Mouse (Mus musculus): ENCODE results near the gene Usp20. TPM values are rescaled to one million over a fixed set of nuclear protein-coding genes. Genes with fewer than 3 reads are reported as not detected.

Gene Usp20
- total and polyA plus RNA-seq, 2 experiments from 2014 or later, result 32.5 to 36.6 TPM

- ATAC-seq (ENCODE audit: low FRiP score), result no peak
- 73% methylated on average over 11 of the region's 11 CpGs for WGBS
- H3K9me3 ChIP-seq (ENCODE audit: low read length), result no peaks in the 10 kb centered on the region
- no peak overlapping the region for H3K4me3 ChIP-seq (ENCODE audit: low read depth, low read length)
- H3K4me2 ChIP-seq (ENCODE audit: low read depth, low read length, poor library complexity, severe bottlenecking), result no peak overlapping the region
- no peak for TF ChIP-seq CTCF (IDR thresholded peaks at IDR 0.05)
- H3K36me3 ChIP-seq (ENCODE audit: insufficient read depth, low read length), result peaks cover 10% of the 10 kb centered on the region; the same call in 1 of the 2 replicates
- H3K27ac ChIP-seq (ENCODE audit: low read depth, low read length), result no peak overlapping the region
- no peaks in the 10 kb centered on the region for H3K27me3 ChIP-seq (ENCODE audit: insufficient read depth, low read length)
- H3K9ac ChIP-seq (replicated peaks; ENCODE audit: low read length, poor library complexity, severe bottlenecking), result no peak overlapping the region
- no peak for DNase-seq (ENCODE audit: low spot score)
- no peaks in the 10 kb centered on the region for H3K4me1 ChIP-seq (ENCODE audit: insufficient read depth, low read length)
Measured at GRCm38 (mm10) chr2:30995432-30995996, 13.4 kb downstream of the Usp20 start.

GRCm38 (mm10) chr2:30998443-30999260 is 16.6 kb downstream of the Usp20 start:
- H3K9ac ChIP-seq (replicated peaks; ENCODE audit: low read length, poor library complexity, severe bottlenecking), result no peak overlapping the region
- H3K9me3 ChIP-seq (ENCODE audit: low read length), result no peaks in the 10 kb centered on the region
- 73% methylated on average over 7 of the region's 8 CpGs for WGBS
- no peak for TF ChIP-seq CTCF (IDR thresholded peaks at IDR 0.05)
- H3K4me3 ChIP-seq (ENCODE audit: low read depth, low read length), result no peak overlapping the region
- DNase-seq (ENCODE audit: low spot score), result no peak
- ATAC-seq (ENCODE audit: low FRiP score), result no peak
- peaks cover 28% of the 10 kb centered on the region for H3K36me3 ChIP-seq (ENCODE audit: insufficient read depth, low read length)
- no peak overlapping the region for H3K27ac ChIP-seq (ENCODE audit: low read depth, low read length)
- no peak overlapping the region for H3K4me2 ChIP-seq (ENCODE audit: low read depth, low read length, poor library complexity, severe bottlenecking)
- no peaks in the 10 kb centered on the region for H3K27me3 ChIP-seq (ENCODE audit: insufficient read depth, low read length)
- H3K4me1 ChIP-seq (ENCODE audit: insufficient read depth, low read length), result no peaks in the 10 kb centered on the region

GRCm38 (mm10) chr2:31002857-31003256 is 20.8 kb downstream of the Usp20 start:
- Histone ChIP-seq H3K27me3 (ENCODE audit: insufficient read depth, low read length) (no peaks in the 10 kb centered on the region), H3K36me3 (ENCODE audit: insufficient read depth, low read length) (peaks cover 56% of the 10 kb centered on the region), H3K9me3 (ENCODE audit: low read length) (no peaks in the 10 kb centered on the region), H3K4me1 (ENCODE audit: insufficient read depth, low read length) (no peaks in the 10 kb centered on the region), H3K9ac (replicated peaks; ENCODE audit: low read length, poor library complexity, severe bottlenecking) (no peak overlapping the region), H3K27ac (ENCODE audit: low read depth, low read length) (no peak overlapping the region), H3K4me3 (ENCODE audit: low read depth, low read length) (no peak overlapping the region), H3K4me2 (ENCODE audit: low read depth, low read length, poor library complexity, severe bottlenecking) (no peak overlapping the region)
- no peak for DNase-seq (ENCODE audit: low spot score)
- ATAC-seq (ENCODE audit: low FRiP score), result no peak
- TF ChIP-seq CTCF (IDR thresholded peaks at IDR 0.05), result no peak
- WGBS, result 94% methylated on average over 10 of the region's 10 CpGs

GRCm38 (mm10) chr2:31005453-31005852 is 23.4 kb downstream of the Usp20 start:
- DNase-seq (ENCODE audit: low spot score) (no peak), ATAC-seq (ENCODE audit: low FRiP score) (no peak)
- no peak overlapping the region for H3K27ac ChIP-seq (ENCODE audit: low read depth, low read length)
- no peak overlapping the region for H3K4me3 ChIP-seq (ENCODE audit: low read depth, low read length)
- peaks cover 64% of the 10 kb centered on the region for H3K36me3 ChIP-seq (ENCODE audit: insufficient read depth, low read length)
- 91% methylated on average over 2 of the region's 2 CpGs for WGBS
- H3K4me1 ChIP-seq (ENCODE audit: insufficient read depth, low read length), result no peaks in the 10 kb centered on the region
- no peaks in the 10 kb centered on the region for H3K27me3 ChIP-seq (ENCODE audit: insufficient read depth, low read length)
- no peak overlapping the region for H3K9ac ChIP-seq (replicated peaks; ENCODE audit: low read length, poor library complexity, severe bottlenecking)
- no peaks in the 10 kb centered on the region for H3K9me3 ChIP-seq (ENCODE audit: low read length)
- no peak for TF ChIP-seq CTCF (IDR thresholded peaks at IDR 0.05)
- no peak overlapping the region for H3K4me2 ChIP-seq (ENCODE audit: low read depth, low read length, poor library complexity, severe bottlenecking)

GRCm38 (mm10) chr2:31006434-31006833 is 24.4 kb downstream of the Usp20 start:
- TF ChIP-seq CTCF (IDR thresholded peaks at IDR 0.05), result no peak
- Histone ChIP-seq H3K9ac (replicated peaks; ENCODE audit: low read length, poor library complexity, severe bottlenecking) (no peak overlapping the region), H3K27ac (ENCODE audit: low read depth, low read length) (no peak overlapping the region), H3K27me3 (ENCODE audit: insufficient read depth, low read length) (no peaks in the 10 kb centered on the region), H3K4me2 (ENCODE audit: low read depth, low read length, poor library complexity, severe bottlenecking) (no peak overlapping the region), H3K4me1 (ENCODE audit: insufficient read depth, low read length) (no peaks in the 10 kb centered on the region), H3K36me3 (ENCODE audit: insufficient read depth, low read length) (peaks cover 73% of the 10 kb centered on the region), H3K9me3 (ENCODE audit: low read length) (no peaks in the 10 kb centered on the region), H3K4me3 (ENCODE audit: low read depth, low read length) (no peak overlapping the region)
- ATAC-seq (ENCODE audit: low FRiP score) (no peak), DNase-seq (ENCODE audit: low spot score) (no peak)
- WGBS, result 91% methylated on average over 5 of the region's 5 CpGs

GRCm38 (mm10) chr2:31007208-31007607 is 25.1 kb downstream of the Usp20 start:
- no peak for TF ChIP-seq CTCF (IDR thresholded peaks at IDR 0.05)
- DNase-seq (ENCODE audit: low spot score) (no peak), ATAC-seq (ENCODE audit: low FRiP score) (no peak)
- H3K4me2 ChIP-seq (ENCODE audit: low read depth, low read length, poor library complexity, severe bottlenecking), result no peak overlapping the region
- H3K9me3 ChIP-seq (ENCODE audit: low read length), result no peaks in the 10 kb centered on the region
- H3K4me3 ChIP-seq (ENCODE audit: low read depth, low read length), result no peak overlapping the region
- WGBS, result 91% methylated on average over 5 of the region's 5 CpGs
- H3K36me3 ChIP-seq (ENCODE audit: insufficient read depth, low read length), result peaks cover 72% of the 10 kb centered on the region
- no peaks in the 10 kb centered on the region for H3K27me3 ChIP-seq (ENCODE audit: insufficient read depth, low read length)
- no peak overlapping the region for H3K9ac ChIP-seq (replicated peaks; ENCODE audit: low read length, poor library complexity, severe bottlenecking)
- H3K27ac ChIP-seq (ENCODE audit: low read depth, low read length), result no peak overlapping the region
- H3K4me1 ChIP-seq (ENCODE audit: insufficient read depth, low read length), result no peaks in the 10 kb centered on the region
